Mouse (Mus musculus) liver, adult 2 months (tissue): ENCODE results near the gene Hacd2. TPM values are rescaled to one million over a fixed set of nuclear protein-coding genes. Genes with fewer than 3 reads are reported as not detected.
A peak's percentile ranks its signal among the peaks of the same experiment; 100 is the strongest.

Experiments used
- DNase-seq: peaks from one replicate; pipeline ENCODE4 v3.0.0-alpha.2; 2011; ENCODE audit warnings: low read depth, low spot score; ENCODE audit errors: extremely low read depth
- H3K27ac ChIP-seq: fragments of 200-500 bp; replicated peaks from 2 replicates; pipeline ENCODE4 v1.5.1; 2012; ENCODE audit warnings: low read depth, mild to moderate bottlenecking, control low read depth, inconsistent platforms, low read length; ENCODE audit not compliant: insufficient read depth
- H3K27me3 ChIP-seq: fragments of 200-500 bp; 2 replicates; pipeline ENCODE4 v1.6.1; 2012; ENCODE audit warnings: mild to moderate bottlenecking, moderate library complexity, low read length, inconsistent platforms; ENCODE audit not compliant: control insufficient read depth, insufficient read depth
- H3K36me3 ChIP-seq: fragments of 200-500 bp; 2 replicates; pipeline ENCODE4 v1.6.1; 2012; ENCODE audit warnings: low read length, inconsistent platforms; ENCODE audit not compliant: control insufficient read depth, insufficient read depth
- H3K4me1 ChIP-seq: fragments of 200-500 bp; 2 replicates; pipeline ENCODE4 v1.6.1; 2011; ENCODE audit warnings: low read length; ENCODE audit not compliant: control insufficient read depth, insufficient read depth
- H3K4me3 ChIP-seq: fragments of 200-500 bp; 2 replicates; pipeline ENCODE4 v1.5.1; 2011; ENCODE audit warnings: low read depth, mild to moderate bottlenecking, control low read depth, low read length, moderate library complexity; ENCODE audit not compliant: insufficient read depth
- H3K79me2 ChIP-seq: fragments of 200-500 bp; 2 replicates; pipeline ENCODE4 v1.6.1; 2012; ENCODE audit warnings: inconsistent platforms, mild to moderate bottlenecking, low read length, moderate library complexity; ENCODE audit not compliant: control insufficient read depth, insufficient read depth
- H3K9ac ChIP-seq: fragments of 200-500 bp; 2 replicates; pipeline ENCODE4 v1.6.1; 2012; ENCODE audit warnings: low read depth, mild to moderate bottlenecking, control low read depth, inconsistent platforms, low read length
- CTCF ChIP-seq: fragments of 200-500 bp; IDR thresholded peaks from 2 replicates; pipeline ENCODE4 v1.5.1; 2011; ENCODE audit warnings: low read depth, low read length, control low read depth
- POLR2A ChIP-seq: fragments of 200-500 bp; IDR thresholded peaks from 2 replicates; pipeline ENCODE4 v1.6.1; 2011; ENCODE audit warnings: low read length, control low read depth; ENCODE audit not compliant: insufficient read depth; ENCODE audit errors: extremely low read depth
- WGBS: fragments of 180-500 bp; shearing (Covaris S2); methylation state at CpG from one replicate; pipeline ENCODE4 v1.1.7; 2018; 5-methylcytosine and 5-hydroxymethylcytosine counted together
- polyA plus RNA-seq: library from polyadenylated mRNA; depleted of rRNA; stranded (reverse); fragments of >200 nt; gene quantifications from 2 replicates; pipeline ENCODE4 v1.2.3, GENCODE M21; 2012
- total RNA-seq: library from RNA; depleted of rRNA; stranded (reverse); fragments of >200 nt; gene quantifications from 2 replicates; pipeline ENCODE4 v1.2.3, GENCODE M21; 2014

Hacd2 gene
- total and polyA plus RNA-seq, 2 experiments, result 19.8 to 70.7 TPM

DNA sequence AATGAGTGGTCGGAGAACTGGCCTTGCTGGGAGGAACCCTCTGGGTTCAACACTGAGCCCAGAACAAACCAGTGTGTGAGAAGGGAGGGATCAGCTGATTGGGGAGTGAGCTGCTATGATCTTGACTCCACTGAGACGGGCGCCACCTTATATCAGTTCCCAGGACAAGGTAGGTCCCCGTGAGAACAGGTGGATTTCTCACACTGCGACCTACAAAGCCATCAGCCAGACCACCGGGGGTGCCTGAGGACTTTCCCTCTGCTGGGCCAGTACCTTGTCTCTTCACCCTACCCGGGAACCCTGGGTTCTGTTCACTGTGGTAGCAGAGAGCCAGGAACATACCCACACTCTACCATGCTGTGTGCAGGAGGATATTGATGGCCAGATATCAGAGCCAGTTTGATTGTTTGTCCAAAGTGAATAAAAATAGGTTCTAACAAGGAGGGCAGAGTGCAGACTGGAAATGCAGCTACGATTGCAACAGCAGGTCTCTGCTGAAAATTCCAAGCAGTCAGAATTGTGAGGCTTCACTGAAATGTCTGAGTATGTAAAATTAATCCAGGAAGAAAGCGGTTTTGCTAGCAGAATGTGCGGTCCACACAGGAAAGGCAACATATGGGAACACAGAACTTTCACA lies 28.4 kb upstream of the Hacd2 start:
- Histone ChIP-seq H3K27ac (peak overlapping the region; percentile 98), H3K4me1 (peaks cover 25% of the 10 kb centered on the region), H3K9ac (peak overlapping the region; percentile 45; the same call in 1 of the 2 replicates), H3K36me3 (peaks cover 4% of the 10 kb centered on the region; the same call in 1 of the 2 replicates), H3K4me3 (no peak overlapping the region), H3K27me3 (no peaks in the 10 kb centered on the region), H3K79me2 (no peaks in the 10 kb centered on the region)
- DNase-seq, result peak; percentile 92
- TF ChIP-seq CTCF (no peak), POLR2A (no peak)
- WGBS, result 51% methylated on average over 10 of the region's 10 CpGs

DNA sequence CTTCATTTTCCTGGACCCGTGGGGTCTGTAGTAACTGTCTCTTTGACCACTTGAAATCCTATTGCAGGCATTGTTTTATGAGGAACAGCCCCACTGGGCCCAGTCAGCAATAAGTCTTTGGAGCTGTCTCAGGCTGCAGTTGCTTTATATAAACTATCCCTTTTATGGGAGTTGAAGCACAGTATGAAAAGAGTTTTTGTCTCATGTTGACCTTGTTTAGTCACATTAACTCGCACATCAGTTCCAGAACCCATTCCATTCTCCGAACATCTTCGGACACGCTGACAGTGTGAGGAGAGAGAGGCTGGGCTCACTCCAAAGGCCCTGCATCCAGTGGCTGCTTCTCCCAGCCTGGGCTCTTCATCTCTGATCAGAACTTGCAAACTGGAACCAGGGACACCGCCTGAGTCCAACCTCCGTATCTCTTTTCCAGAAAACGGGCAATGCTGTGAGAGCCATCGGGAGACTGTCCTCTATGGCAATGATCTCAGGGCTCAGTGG lies 27.5 kb upstream of the Hacd2 start:
- Histone ChIP-seq H3K4me3 (no peak overlapping the region), H3K27ac (peak overlapping the region; percentile 98), H3K4me1 (peaks cover 25% of the 10 kb centered on the region), H3K27me3 (no peaks in the 10 kb centered on the region), H3K9ac (peak overlapping the region; percentile 45; the same call in 1 of the 2 replicates), H3K36me3 (peaks cover 4% of the 10 kb centered on the region; the same call in 1 of the 2 replicates), H3K79me2 (no peaks in the 10 kb centered on the region)
- 73% methylated on average over 9 of the region's 9 CpGs for WGBS
- TF ChIP-seq CTCF (no peak), POLR2A (no peak)
- DNase-seq, result peak; percentile 53

DNA sequence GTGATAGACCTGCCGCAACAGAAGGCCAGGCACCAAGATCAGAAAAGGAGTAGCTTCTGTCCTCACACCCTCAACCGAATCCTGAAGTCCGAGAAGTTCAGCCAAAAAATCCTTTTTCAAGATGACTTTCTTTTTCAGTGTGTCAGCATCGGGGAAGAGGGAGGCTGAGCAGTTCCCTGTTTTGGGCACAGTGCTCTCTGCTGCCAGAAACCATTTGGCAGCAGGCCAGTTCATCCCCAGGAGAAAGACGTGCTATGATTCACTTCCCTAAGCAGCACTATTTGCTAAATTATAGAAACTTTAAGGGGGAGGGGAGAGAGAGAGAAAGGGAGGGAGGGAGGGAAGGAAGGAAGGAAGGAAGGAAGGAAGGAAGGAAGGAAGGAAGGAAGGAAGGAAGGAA lies 26.1 kb upstream of the Hacd2 start:
- H3K27ac ChIP-seq, result no peak overlapping the region
- peaks cover 4% of the 10 kb centered on the region; the same call in 1 of the 2 replicates for H3K36me3 ChIP-seq
- peak; percentile 41 for DNase-seq
- peaks cover 25% of the 10 kb centered on the region for H3K4me1 ChIP-seq
- TF ChIP-seq CTCF, result no peak
- no peak for TF ChIP-seq POLR2A
- no peak overlapping the region for H3K4me3 ChIP-seq
- 46% methylated on average over 5 of the region's 5 CpGs for WGBS
- H3K79me2 ChIP-seq, result no peaks in the 10 kb centered on the region
- H3K27me3 ChIP-seq, result no peaks in the 10 kb centered on the region
- no peak overlapping the region for H3K9ac ChIP-seq

DNA sequence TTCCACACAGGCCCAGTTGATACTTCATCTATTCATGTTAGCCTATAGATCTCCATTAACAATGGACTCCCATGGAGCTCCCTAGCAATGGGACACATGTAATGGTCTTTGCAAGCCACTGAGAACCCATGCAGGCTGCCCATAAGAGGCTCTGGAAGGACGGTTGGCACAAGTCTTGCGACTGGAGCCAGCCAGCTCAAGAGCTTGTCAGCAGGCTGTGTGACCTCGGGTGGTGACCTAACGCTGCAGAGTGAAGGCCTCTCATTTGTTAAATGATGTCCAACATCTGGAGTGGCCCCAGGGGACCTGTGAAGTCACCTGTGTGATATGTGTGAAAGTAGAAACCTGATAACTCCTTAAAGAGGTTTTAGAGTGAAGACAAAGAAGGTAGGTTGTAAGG lies 25.2 kb upstream of the Hacd2 start:
- no peak for DNase-seq
- Histone ChIP-seq H3K9ac (no peak overlapping the region), H3K27ac (no peak overlapping the region)

DNA sequence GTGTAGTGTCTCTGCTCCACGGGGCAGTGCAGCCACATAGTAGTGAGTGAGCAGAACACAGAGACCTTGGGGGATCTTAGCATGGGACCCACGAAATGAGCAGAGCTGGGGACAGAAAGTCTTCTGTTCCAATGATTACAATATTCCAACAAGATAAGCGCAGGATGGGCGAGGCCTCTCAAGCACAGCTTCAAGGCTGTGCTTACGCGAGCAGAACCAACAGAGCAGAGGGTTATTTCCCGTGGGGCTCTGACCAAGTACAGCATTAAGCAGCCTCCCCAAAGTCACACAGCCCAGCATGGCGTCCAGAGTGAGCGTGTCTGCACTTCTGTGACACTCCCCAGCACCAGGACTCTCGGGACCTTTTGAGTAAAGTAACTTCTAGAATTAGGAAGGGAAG lies 24.7 kb upstream of the Hacd2 start:
- no peak overlapping the region for H3K27ac ChIP-seq
- no peak overlapping the region for H3K4me3 ChIP-seq
- no peak for TF ChIP-seq CTCF
- TF ChIP-seq POLR2A, result no peak
- no peak overlapping the region for H3K9ac ChIP-seq
- H3K79me2 ChIP-seq, result no peaks in the 10 kb centered on the region
- WGBS, result 89% methylated on average over 10 of the region's 10 CpGs
- peaks cover 4% of the 10 kb centered on the region; the same call in 1 of the 2 replicates for H3K36me3 ChIP-seq
- DNase-seq, result no peak
- no peaks in the 10 kb centered on the region for H3K27me3 ChIP-seq
- peaks cover 25% of the 10 kb centered on the region for H3K4me1 ChIP-seq

More for the DNA sequence above, 25.2 kb upstream of the Hacd2 start:
- no peaks in the 10 kb centered on the region for H3K27me3 ChIP-seq
- H3K4me3 ChIP-seq, result no peak overlapping the region
- H3K79me2 ChIP-seq, result no peaks in the 10 kb centered on the region
- H3K4me1 ChIP-seq, result peaks cover 25% of the 10 kb centered on the region
- peaks cover 4% of the 10 kb centered on the region; the same call in 1 of the 2 replicates for H3K36me3 ChIP-seq
- no peak for TF ChIP-seq POLR2A
- TF ChIP-seq CTCF, result no peak
- WGBS, result 84% methylated on average over 4 of the region's 4 CpGs

DNA sequence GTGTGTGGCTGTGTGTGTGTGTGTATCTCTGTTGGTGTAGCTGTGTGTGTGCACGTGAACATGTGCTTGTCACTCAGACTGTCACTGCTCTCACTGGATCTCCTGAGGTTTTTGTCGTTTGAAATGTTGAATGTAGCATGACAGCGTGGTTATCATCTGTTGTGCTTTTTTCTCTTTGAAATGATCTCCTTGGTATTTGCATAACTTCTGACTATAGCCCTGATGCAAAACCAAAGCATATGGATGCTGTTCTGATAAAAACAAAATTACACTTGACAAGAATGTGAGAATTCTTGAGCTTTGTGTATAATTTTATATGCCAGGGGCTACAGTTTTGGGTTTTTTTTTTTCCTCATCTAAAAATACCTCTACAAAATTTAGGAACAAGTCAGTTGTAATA lies 23.2 kb upstream of the Hacd2 start:
- TF ChIP-seq POLR2A, result no peak
- no peak for TF ChIP-seq CTCF
- H3K36me3 ChIP-seq, result peaks cover 4% of the 10 kb centered on the region; the same call in 1 of the 2 replicates
- no peak for DNase-seq
- H3K4me1 ChIP-seq, result peaks cover 13% of the 10 kb centered on the region
- H3K27ac ChIP-seq, result no peak overlapping the region
- no peaks in the 10 kb centered on the region for H3K79me2 ChIP-seq
- H3K4me3 ChIP-seq, result no peak overlapping the region
- H3K27me3 ChIP-seq, result no peaks in the 10 kb centered on the region
- 86% methylated on average over 3 of the region's 3 CpGs for WGBS
- no peak overlapping the region for H3K9ac ChIP-seq
